Mouse (Mus musculus): ENCODE measurements around the gene Fancl.

DNA sequence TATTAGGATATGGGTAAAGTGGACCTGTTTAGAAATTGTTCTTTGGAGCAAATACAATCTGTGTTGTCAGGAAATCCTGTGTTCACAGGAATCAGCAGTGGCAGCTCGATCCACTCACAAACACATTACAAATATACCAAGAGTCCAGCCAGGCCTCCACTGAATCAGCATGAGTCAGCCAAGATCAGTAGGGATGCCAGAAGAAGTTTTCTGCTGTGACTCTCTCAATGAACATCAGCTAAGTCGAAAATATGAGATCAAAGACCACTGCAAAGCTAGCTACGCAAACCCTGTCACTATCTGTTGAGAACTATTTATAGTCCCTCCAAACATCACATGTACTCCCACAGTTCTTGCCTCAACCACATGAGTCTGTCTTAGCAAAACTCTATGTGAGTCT, 133.1 kb downstream of the Fancl start:
- TF ChIP-seq CTCF (IDR thresholded peaks at IDR 0.05; ENCODE audit: insufficient read depth, low read length) (no peak), POLR2A (IDR thresholded peaks at IDR 0.05; ENCODE audit: borderline replicate concordance, extremely low read depth, low read depth, low read length) (no peak)
